Mouse (Mus musculus) embryonic fibroblast, embryonic 13.5 days (primary cell): ENCODE measurements around the gene Cd5.

Experiments used
- CTCF ChIP-seq: IDR thresholded peaks from 2 replicates; pipeline ENCODE4 v1.5.1; 2011; ENCODE audit warnings: mild to moderate bottlenecking, control low read depth, low read length, moderate library complexity, borderline replicate concordance; ENCODE audit not compliant: insufficient read depth
- POLR2A ChIP-seq: IDR thresholded peaks from 2 replicates; pipeline ENCODE4 v1.6.1; 2011; ENCODE audit warnings: low read depth, mild to moderate bottlenecking, control low read depth, low read length, moderate library complexity

- TF ChIP-seq POLR2A (no peak), CTCF (no peak)
Measured at GRCm38 (mm10) chr19:10761794-10762415, 23.1 kb upstream of the Cd5 start.
